Mouse (Mus musculus) thymus, postnatal 4 days (tissue): Measurements from ENCODE around the gene Acvrl1.

Experiments
- DNase-seq: peaks from one replicate; pipeline ENCODE4 v3.0.0; 2021

Gene Acvrl1

GRCm38 (mm10) chr15:101143494-101143893 lies 15.2 kb downstream of the Acvrl1 start:
- DNase-seq = no peak

- no peak for DNase-seq
These were observed 15.9 kb downstream of the Acvrl1 start for GRCm38 (mm10) chr15:101144176-101144575.

- DNase-seq = no peak
These were observed 16.5 kb downstream of the Acvrl1 start for GRCm38 (mm10) chr15:101144779-101145178.

GRCm38 (mm10) chr15:101145424-101146099 lies 17.2 kb downstream of the Acvrl1 start:
- peak; percentile 96 for DNase-seq

GRCm38 (mm10) chr15:101146100-101146965 lies 18.0 kb downstream of the Acvrl1 start:
- no peak for DNase-seq

- DNase-seq = no peak
These were observed 19.0 kb downstream of the Acvrl1 start for GRCm38 (mm10) chr15:101147115-101147909.

- no peak for DNase-seq
These were observed 19.6 kb downstream of the Acvrl1 start for GRCm38 (mm10) chr15:101147910-101148273.

- DNase-seq = no peak
These were observed 20.3 kb downstream of the Acvrl1 start for GRCm38 (mm10) chr15:101148604-101149003.

GRCm38 (mm10) chr15:101151409-101152261 lies 23.3 kb downstream of the Acvrl1 start:
- DNase-seq = no peak

- DNase-seq = no peak
These were observed 26.6 kb downstream of the Acvrl1 start for GRCm38 (mm10) chr15:101154700-101155616.

- no peak for DNase-seq
These were observed 31.8 kb downstream of the Acvrl1 start for GRCm38 (mm10) chr15:101160128-101160527.

GRCm38 (mm10) chr15:101160591-101160990 lies 32.3 kb downstream of the Acvrl1 start:
- no peak for DNase-seq

GRCm38 (mm10) chr15:101161534-101161933 lies 33.2 kb downstream of the Acvrl1 start:
- DNase-seq = no peak

- DNase-seq = no peak
These were observed 34.7 kb downstream of the Acvrl1 start for GRCm38 (mm10) chr15:101163056-101163458.

- no peak for DNase-seq
These were observed 35.5 kb downstream of the Acvrl1 start for GRCm38 (mm10) chr15:101163854-101164253.

GRCm38 (mm10) chr15:101164291-101164690 lies 36.0 kb downstream of the Acvrl1 start:
- no peak for DNase-seq

GRCm38 (mm10) chr15:101165658-101166437 lies 37.5 kb downstream of the Acvrl1 start:
- DNase-seq = no peak

- DNase-seq = no peak
These were observed 39.2 kb downstream of the Acvrl1 start for GRCm38 (mm10) chr15:101167553-101167952.

GRCm38 (mm10) chr15:101169910-101170309 lies 41.6 kb downstream of the Acvrl1 start:
- DNase-seq = no peak

GRCm38 (mm10) chr15:101170413-101170980 lies 42.2 kb downstream of the Acvrl1 start:
- no peak for DNase-seq
